In genomic region chr8:37062012-37062944, GRCm38 (mm10) we compare ENCODE assay signal across 8 mouse cellular contexts.
DNase-seq lines count a peak whose midpoint lies in the region; ATAC-seq and TF ChIP-seq lines count a peak whose summit lies in the region.

No protein-coding gene starts in this region.

- 0 out of 2 replicates have a peak, but pooled peaks cover 2% of the 10 kb centered on the region for H3K27me3 ChIP-seq in forebrain, embryonic 13.5 days
- no peaks in the 10 kb centered on the region for H3K27me3 ChIP-seq in lung, postnatal 0 days (replicated peaks; ENCODE audit: insufficient read depth, low read length)

- H3K4me3 ChIP-seq in forebrain, embryonic 13.5 days, result no peak overlapping the region
- H3K4me3 ChIP-seq in lung, postnatal 0 days (ENCODE audit: low read depth, low read length), result no peak overlapping the region

- H3K36me3 ChIP-seq in forebrain, embryonic 13.5 days (ENCODE audit: poor library complexity, severe bottlenecking), result no peaks in the 10 kb centered on the region
- no peaks in the 10 kb centered on the region for H3K36me3 ChIP-seq in lung, postnatal 0 days (ENCODE audit: insufficient read depth, low read length)

- no peaks in the 10 kb centered on the region for H3K9me3 ChIP-seq in forebrain, embryonic 13.5 days (replicated peaks)
- H3K9me3 ChIP-seq in lung, postnatal 0 days (ENCODE audit: low read length), result no peaks in the 10 kb centered on the region

- peaks cover 4% of the 10 kb centered on the region; the same call in 1 of the 2 replicates for H3K4me1 ChIP-seq in forebrain, embryonic 13.5 days
- H3K4me1 ChIP-seq in lung, postnatal 0 days (ENCODE audit: insufficient read depth, low read depth, low read length), result no peaks in the 10 kb centered on the region

- peak; percentile 99 for TF ChIP-seq CTCF in lung, postnatal 0 days (IDR thresholded peaks at IDR 0.05)

- ATAC-seq in cerebellum, adult (ENCODE audit: insufficient number of reproducible peaks, low FRiP score, low TSS enrichment), result peak; percentile 75
- peak; percentile 87 for ATAC-seq in forebrain, embryonic 13.5 days
- peak; percentile 75 to 89 for ATAC-seq in hematopoietic stem cell, adult 5-6 weeks (replicated peaks in 1 of 2; ENCODE audit: insufficient read depth in 1 of 2, low FRiP score in 2 of 2, low TSS enrichment in 1 of 2, low read depth in 1 of 2, poor library complexity in 2 of 2, severe bottlenecking in 2 of 2)
- ATAC-seq in lung, postnatal 0 days, result peak; percentile 86

- no peak overlapping the region for H3K9ac ChIP-seq in forebrain, embryonic 13.5 days
- H3K9ac ChIP-seq in lung, postnatal 0 days (replicated peaks; ENCODE audit: low read depth), result no peak overlapping the region

- DNase-seq in Muller cell, postnatal 12 days (ENCODE audit: inconsistent ontology term), result peak; percentile 39
- peak; percentile 63 for DNase-seq in layer of hippocampus, adult 11-12 months (ENCODE audit: low spot score)
- peak; percentile 86 for DNase-seq in lung, postnatal 0 days (ENCODE audit: low spot score)
- peak; percentile 85 for DNase-seq in retina, postnatal 1 day
- peak; percentile 60 to 75 for DNase-seq in urinary bladder, postnatal 36 days (ENCODE audit: low spot score in 2 of 2)

- TF ChIP-seq EP300 in lung, postnatal 0 days (IDR thresholded peaks at IDR 0.05), result 0 out of 2 replicates have a peak, but pooled peaks have one; percentile 9

- H3K27ac ChIP-seq in forebrain, embryonic 13.5 days, result no peak overlapping the region
- H3K27ac ChIP-seq in lung, postnatal 0 days (ENCODE audit: low read length), result no peak overlapping the region

- no peak overlapping the region for H3K4me2 ChIP-seq in forebrain, embryonic 13.5 days
- no peak overlapping the region for H3K4me2 ChIP-seq in lung, postnatal 0 days (replicated peaks; ENCODE audit: low read depth, low read length)

- 33% methylated on average over 13 of the region's 13 CpGs for WGBS in forebrain, embryonic 13.5 days
- WGBS in lung, postnatal 0 days, result 26% methylated on average over 13 of the region's 13 CpGs
